Mouse (Mus musculus) brain, embryonic 14.5 days (tissue): Measurements from ENCODE around the gene Nfia. TPM values are rescaled to one million over a fixed set of nuclear protein-coding genes. Genes with fewer than 3 reads are reported as not detected.

Experiments used
- DNase-seq: peaks from one replicate; pipeline ENCODE4 v3.0.0-alpha.2; 2011; ENCODE audit warnings: low read depth
- CTCF ChIP-seq: fragments of 200-500 bp; IDR thresholded peaks from 2 replicates; pipeline ENCODE4 v1.5.1; 2012; ENCODE audit warnings: inconsistent platforms, mild to moderate bottlenecking, moderate library complexity, borderline replicate concordance; ENCODE audit not compliant: insufficient read depth, insufficient read length; ENCODE audit errors: extremely low read depth
- POLR2A ChIP-seq: fragments of 200-500 bp; IDR thresholded peaks from 2 replicates; pipeline ENCODE4 v1.6.1; 2012; ENCODE audit warnings: mild to moderate bottlenecking, inconsistent platforms, borderline replicate concordance; ENCODE audit not compliant: poor library complexity, insufficient read depth, insufficient read length, severe bottlenecking; ENCODE audit errors: extremely low read depth
- polyA plus RNA-seq: library from polyadenylated mRNA; depleted of rRNA; stranded (reverse); fragments of >200 nt; gene quantifications from 2 replicates; pipeline ENCODE4 v1.2.3, GENCODE M21; 2012

Nfia gene
- polyA plus RNA-seq, 1 experiment = 56.0 TPM

DNA sequence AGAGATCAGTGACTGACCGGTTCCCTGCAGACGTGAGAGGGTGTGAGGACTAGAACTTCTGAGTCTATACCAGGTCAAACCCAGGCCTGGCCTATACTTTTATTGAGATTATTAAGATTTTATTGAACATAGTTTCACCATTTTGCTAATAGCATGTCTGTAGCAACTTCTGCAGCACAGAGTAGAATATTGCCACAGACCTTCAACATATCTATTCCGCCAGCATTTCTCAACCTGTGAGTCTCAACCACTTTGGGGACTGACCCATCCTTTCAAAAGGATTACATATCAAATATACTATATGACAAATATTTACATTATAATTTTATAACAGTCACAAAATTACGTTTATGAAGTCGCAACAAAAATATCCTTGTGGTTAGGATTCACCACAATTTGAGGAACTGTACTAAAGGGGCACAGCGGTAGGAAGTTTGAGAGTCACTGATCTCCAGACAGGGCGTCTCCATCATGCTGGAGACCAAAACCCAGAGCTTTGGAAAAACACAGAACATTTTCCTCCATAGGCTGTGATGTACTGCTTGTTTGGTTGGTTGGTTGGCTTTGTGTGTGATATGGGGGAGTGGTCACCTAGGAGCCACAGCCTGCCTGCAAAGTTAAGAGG is 284.0 kb downstream of the Nfia start:
- DNase-seq = no peak
- no peak for TF ChIP-seq CTCF
- no peak for TF ChIP-seq POLR2A

DNA sequence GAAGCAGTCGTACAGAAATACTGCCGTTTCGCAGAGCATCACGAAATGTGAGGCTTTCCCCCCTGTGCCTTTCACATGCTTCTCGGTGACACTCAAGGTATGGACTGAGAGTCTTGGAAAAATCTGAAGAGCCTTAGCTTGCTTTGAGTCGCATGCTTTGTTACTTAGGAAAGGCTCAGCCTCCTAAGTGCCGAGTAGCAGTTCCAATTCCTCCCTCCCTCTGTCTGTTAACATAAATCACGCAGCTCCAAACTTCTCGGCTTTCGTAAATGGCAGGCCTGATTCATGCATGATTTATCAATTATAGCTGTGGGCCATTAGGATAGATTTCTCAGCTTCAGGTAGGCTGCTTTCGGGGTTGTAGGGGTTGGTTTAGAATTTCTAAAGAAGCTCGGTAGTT is 284.7 kb downstream of the Nfia start:
- no peak for DNase-seq
- no peak for TF ChIP-seq POLR2A
- no peak for TF ChIP-seq CTCF

- no peak for DNase-seq
- TF ChIP-seq POLR2A = no peak
These were observed 285.2 kb downstream of the Nfia start for GRCm38 (mm10) chr4:98057721-98058120.

GRCm38 (mm10) chr4:98058182-98058581 is 285.6 kb downstream of the Nfia start:
- TF ChIP-seq POLR2A (no peak), CTCF (no peak)
- no peak for DNase-seq

DNA sequence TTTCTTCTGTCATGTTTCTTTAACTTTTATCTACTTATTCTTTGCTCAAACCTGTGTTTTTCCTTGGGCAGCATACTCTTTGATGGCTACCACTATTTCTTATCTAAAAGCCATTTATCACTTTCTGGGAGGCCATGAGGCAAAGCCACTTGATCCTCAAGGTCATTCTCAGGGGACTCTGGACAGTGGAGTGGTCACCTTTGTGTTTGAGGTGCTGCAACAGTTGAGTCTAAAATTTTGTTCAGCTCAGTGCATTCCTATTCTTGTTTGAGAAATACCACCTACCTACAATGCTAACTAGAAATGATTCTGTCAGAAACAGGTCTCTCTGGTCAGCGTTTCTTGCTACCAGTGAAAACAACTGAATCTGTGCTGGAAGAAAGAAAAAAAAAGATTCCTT is 288.1 kb downstream of the Nfia start:
- DNase-seq = no peak
- TF ChIP-seq POLR2A (no peak), CTCF (no peak)

GRCm38 (mm10) chr4:98061086-98061485 is 288.6 kb downstream of the Nfia start:
- TF ChIP-seq CTCF (no peak), POLR2A (no peak)
- no peak for DNase-seq

GRCm38 (mm10) chr4:98063280-98063679 is 290.7 kb downstream of the Nfia start:
- TF ChIP-seq POLR2A (no peak), CTCF (no peak)

DNA sequence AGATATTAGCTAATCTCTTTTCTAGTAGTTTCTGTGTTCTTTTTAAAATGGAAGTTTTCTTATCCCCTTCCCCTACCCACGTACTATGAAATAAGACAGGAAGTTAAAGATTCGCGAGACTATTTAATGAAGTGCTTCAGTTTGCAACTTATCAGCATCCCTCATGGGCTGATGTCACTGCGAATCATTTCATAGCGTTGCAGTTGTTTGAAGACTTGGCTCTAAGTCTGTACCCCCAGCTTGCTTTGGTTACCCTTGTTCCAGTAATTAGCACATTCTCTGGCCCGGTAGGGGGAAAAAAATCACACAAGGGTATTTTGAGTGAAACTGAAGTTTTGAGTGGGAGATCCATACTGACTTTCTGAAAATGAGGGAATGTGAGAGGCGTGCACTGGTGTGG is 303.6 kb downstream of the Nfia start:
- no peak for DNase-seq
- no peak for TF ChIP-seq CTCF

More at GRCm38 (mm10) chr4:98063280-98063679, 290.7 kb downstream of the Nfia start:
- no peak for DNase-seq

DNA sequence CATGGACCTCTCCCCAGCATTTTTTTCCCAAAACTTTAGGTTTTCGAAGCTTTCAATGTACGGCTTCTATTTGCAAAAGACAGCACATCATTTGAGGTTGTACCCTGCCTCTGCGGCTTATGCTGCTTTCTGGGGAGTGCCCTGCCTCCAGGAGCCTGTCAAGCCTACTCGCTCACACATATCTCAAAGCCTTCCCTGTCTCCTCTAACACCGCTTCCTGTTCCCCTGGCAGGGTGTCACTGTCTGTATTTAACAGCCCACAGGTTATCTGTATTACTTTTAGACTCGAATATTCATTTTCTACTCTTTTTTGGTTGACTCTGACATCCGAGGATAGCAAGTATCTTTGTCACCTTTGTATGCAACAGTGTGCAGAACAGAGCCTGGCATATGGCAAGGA is 304.1 kb downstream of the Nfia start:
- DNase-seq = no peak
- TF ChIP-seq POLR2A (no peak), CTCF (no peak)

DNA sequence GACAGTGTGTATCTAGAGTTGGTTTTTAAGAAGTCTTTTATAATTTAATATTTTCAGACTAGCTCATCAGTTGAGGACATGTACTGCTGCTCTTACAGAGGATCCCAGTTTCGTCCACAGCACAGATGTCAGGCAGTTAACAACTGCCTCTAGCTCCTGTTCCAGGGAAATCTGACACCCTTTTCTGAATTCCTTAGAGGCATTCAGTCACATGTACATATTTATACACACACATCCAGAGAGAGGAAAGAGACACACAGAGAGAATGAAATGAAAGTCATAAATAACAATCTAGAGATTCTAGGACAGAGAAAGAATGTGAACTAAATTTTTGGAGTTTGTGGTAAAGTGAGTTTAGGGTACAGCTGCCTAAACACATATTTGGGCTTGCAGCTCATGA is 308.1 kb downstream of the Nfia start:
- TF ChIP-seq POLR2A (no peak), CTCF (no peak)
- DNase-seq = no peak

- TF ChIP-seq POLR2A (no peak), CTCF (no peak)
These were observed 309.4 kb downstream of the Nfia start for GRCm38 (mm10) chr4:98081962-98082361.

GRCm38 (mm10) chr4:98082512-98082911 is 310.0 kb downstream of the Nfia start:
- TF ChIP-seq CTCF (no peak), POLR2A (no peak)
- no peak for DNase-seq

More at GRCm38 (mm10) chr4:98081962-98082361, 309.4 kb downstream of the Nfia start:
- no peak for DNase-seq
